Mouse (Mus musculus) cerebellum, postnatal 25 days (tissue): Measurements from ENCODE around the gene Aurkaip1.

ENCODE experiments used
- DNase-seq, 2 experiments: peaks; one replicate each; pipeline ENCODE4 v3.0.0; 2021; ENCODE audit warnings: mixed read lengths in 2 of 2

Aurkaip1 gene

GRCm38 (mm10) chr4:155830596-155830995, 476 bp upstream of the Aurkaip1 start:
- no peak for DNase-seq

DNA sequence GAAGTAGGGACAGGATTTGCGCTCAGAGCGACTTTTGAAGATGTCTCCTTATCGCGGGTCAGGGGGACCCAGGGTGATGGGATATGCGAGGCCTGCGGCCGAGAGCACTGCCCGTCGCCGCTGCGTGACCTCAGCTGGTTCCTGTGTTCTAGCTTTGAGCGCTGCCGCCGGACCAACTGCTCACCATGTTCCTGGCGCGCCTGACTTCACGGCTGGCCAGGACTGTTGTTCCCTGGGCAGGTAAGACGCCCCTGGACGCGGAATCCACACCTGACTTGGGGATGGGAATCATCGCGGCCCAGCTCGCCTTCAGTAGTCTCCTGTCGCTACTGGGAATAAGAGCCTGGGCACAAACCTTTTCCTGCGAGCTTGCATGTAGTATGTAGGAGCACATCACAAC, 759 bp downstream of the Aurkaip1 start:
- peak in 1 of 2 experiments; percentile 60 for DNase-seq

DNA sequence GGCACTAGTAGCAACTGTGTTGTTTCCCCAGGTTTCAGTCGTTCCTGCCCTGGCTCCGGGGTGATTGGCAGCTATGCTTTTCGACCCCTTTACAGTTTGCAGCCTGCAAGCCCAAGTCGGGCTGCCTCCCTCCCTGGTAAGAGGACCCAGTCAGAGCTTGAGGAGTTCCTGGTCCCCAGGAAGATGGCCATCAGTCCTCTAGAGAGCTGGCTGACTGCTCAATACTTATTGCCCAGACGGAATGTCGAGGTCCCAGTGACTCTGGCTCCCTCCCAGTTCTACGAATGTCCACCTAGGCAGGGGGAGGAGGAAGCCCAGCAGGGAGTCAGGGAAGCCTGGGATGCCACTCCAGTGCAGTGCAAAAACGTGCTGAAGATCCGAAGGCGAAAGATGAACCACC, 1.2 kb downstream of the Aurkaip1 start:
- DNase-seq = no peak

- no peak for DNase-seq
Observed at GRCm38 (mm10) chr4:155833234-155833633, 2.2 kb downstream of the Aurkaip1 start.

- DNase-seq = peak; percentile 66 to 78
Observed at GRCm38 (mm10) chr4:155833836-155834235, 2.8 kb downstream of the Aurkaip1 start.

GRCm38 (mm10) chr4:155837404-155838010, 6.4 kb downstream of the Aurkaip1 start:
- DNase-seq = no peak

GRCm38 (mm10) chr4:155838187-155839153, 7.4 kb downstream of the Aurkaip1 start:
- DNase-seq = no peak

DNA sequence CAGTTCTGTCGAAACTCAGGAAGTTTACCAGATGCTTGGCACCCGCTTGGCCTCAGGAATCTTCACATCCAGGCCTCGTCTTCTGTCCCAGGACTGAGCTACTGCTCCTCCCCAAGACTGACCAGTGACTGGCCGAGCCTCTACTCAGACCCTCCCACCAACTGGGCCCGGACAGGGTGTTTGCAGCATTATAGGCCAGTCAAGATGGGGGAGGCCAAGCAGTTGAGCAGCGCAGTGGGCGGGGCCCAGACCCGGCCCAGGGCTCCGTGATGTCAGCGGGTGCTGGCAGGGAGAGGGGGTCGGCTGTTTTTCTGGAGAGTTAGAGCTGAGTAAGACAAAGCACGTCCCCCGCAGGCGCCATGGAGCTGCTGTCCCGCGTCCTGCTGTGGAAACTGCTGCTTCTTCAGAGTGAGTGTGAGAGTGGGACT, 8.4 kb downstream of the Aurkaip1 start, which contains the start of gene Mxra8:
Mxra8 (plus strand) TSS at position 198 of the 428 bp plus-strand sequence.
- peak in 1 of 2 experiments; percentile 44 for DNase-seq

DNA sequence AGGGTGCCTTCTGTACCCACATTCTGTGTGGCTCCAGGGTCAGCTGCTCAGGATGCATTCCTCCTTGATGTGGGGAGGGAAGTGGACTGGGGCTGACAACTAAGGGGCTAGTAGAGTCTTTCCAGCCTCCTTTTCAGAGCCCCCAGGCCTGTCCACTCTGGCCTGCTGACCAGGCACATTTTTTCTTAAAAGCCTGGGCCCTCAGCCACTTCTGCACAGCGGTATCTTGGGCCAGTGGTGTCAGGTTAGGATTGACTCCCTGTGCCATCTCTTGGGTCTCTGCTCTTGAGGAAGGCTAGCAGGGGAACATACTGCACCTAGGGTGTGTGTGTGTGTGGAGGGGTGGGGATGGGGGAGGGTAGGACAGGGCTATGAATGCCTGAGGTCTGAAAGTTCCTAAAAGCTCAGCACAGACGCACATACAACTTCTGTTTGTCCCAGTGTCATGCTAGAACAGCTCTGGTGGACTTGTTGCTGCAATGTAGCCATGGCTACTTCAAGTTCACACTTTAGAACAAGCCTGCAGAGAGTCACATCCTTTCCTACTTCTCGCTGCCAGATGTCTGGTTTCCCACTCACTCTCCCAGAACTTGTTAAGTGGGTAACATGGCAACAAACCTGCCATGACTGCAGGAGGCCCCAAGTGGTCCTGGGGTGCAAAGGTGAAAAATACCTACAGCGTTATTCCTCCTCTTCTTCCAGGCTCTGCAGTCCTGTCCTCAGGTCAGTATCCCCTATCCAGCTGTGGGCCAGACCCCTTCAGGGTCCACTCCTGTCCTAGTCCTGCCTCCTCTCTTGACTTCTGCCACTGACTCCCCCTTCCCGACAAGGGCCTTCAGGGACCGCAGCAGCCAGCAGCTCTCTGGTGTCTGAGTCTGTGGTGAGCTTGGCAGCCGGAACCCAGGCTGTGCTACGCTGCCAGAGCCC, 9.3 kb downstream of the Aurkaip1 start:
- no peak for DNase-seq

DNA sequence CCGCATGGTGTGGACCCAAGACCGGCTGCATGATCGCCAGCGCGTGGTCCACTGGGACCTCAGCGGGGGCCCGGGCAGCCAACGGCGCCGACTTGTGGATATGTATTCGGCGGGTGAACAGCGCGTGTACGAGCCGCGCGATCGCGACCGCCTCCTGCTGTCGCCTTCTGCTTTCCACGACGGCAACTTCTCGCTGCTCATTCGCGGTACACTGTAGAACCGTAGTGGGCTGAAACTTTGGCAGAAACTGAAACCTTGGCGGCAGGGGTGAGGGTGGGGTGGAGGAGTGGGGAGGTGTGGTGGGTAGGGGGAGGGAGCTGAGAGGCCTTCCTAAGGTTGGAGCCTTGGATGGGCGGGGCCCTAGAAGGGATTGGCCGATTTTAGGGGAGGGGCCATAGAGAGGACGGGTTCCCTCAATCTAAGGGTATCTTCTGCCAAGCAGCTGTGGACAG, 10.0 kb downstream of the Aurkaip1 start:
- DNase-seq = peak in 1 of 2 experiments; percentile 52

DNA sequence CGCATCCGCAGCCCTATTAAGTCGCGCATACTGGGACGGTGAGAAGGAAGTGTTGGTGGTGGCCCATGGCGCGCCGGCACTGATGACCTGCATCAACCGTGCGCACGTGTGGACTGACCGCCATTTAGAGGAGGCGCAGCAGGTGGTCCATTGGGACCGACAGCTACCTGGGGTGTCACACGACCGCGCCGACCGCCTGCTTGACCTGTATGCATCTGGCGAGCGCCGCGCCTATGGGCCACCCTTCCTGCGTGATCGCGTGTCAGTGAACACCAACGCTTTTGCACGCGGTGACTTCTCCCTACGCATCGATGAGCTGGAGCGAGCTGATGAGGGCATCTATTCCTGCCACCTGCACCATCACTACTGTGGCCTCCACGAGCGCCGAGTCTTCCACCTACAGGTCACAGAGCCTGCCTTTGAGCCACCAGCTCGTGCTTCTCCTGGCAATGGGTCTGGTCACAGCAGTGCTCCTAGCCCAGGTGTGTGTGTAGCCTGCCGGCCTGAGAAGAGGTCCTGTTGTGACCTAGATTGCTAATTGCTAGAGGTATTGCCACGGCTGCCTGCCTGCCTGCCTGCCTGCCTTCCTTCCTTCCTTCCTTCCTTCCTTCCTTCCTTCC, 10.7 kb downstream of the Aurkaip1 start:
- peak in 1 of 2 experiments; percentile 58 for DNase-seq

DNA sequence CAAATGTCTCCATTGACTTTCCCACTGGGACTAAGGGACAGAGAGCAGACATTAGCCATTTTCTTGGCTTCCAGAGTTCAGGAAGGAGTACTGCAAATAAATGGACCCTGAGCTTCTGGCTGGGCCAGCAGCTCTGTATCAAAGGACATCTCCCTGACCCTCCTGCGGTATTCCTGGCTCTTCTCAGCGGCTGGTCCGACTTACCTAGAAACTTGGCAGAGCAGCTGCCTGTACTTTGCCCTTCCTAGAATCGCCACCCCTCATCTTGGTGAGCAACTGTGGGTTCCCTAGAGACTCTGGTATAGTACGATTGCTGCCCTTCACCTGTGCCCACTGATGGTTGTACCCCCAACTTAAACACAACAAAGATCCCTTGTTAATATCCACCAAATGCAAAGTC, 12.2 kb downstream of the Aurkaip1 start:
- peak in 1 of 2 experiments; percentile 3 for DNase-seq

DNA sequence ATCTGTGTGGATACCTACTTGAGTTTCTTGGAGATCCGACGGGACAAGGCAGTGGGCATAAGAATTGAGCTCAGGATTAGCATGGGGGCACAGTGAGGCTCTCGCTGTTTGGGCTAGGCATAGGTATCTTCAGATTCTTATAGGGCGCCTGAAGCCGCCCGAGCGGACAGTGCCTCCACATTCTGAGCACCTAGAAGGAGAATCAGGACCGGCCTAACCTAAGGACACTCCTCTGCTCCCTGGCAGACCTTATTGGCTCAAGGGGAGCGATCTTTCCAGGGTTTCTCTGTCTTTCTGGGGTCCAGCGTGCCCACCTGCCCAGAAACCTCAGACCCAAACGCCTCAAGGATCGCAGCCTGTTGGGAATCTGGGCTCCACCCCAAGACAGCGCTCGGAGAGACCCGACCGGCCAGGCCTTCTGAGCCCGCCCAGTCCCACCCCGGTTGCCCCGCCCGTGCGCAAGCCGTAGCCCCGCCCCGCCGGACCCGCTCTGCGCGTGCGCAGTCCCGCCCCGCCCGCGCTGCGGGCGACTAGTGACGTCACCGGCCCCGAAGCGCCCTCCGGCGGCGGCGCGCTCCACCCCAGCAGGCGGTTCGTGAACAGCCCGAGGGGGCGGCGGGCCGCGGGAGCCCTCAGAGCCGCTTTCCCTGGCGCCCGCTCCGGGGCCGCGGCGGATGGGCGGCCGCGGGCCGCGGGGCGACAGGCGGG, 16.0 kb downstream of the Aurkaip1 start, which contains the start of gene Dvl1:
Dvl1 (plus strand) TSS at position 532 of the 708 bp plus-strand sequence.
- DNase-seq = peak; percentile 98 to 99

DNA sequence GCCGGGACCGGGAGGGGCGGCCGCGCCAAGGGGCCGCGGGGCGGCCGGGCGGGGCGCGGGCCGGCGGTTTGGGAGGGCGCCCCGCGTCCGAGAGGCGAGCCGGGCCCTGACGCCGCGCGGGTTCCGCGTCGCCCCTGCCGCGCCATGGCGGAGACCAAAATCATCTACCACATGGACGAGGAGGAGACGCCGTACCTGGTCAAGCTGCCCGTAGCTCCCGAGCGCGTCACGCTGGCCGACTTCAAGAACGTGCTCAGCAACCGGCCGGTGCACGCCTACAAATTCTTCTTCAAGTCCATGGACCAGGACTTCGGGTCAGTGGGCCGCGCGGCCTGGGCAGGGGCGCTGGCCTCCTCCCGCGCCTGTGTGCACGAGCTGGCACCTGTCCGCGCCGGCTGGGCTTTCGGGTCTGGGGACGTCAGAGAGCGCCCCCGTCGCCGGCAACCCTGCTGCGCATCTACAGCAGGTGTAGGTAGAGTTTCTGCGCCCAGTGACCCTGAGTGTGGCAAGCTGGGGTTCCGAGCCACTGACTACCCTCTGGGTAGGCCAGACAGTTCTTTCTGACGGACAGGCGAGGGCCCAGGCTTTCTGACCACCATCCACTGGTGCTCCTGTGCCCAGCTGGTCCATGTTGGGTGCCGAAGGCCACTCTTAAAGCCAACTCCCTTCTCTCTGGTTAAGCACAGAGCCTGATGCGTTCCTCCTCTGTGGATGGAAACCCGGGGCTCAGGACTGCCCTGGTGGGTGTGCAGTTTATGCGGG, 16.7 kb downstream of the Aurkaip1 start:
- peak; percentile 49 to 70 for DNase-seq

GRCm38 (mm10) chr4:155848434-155849095, 17.5 kb downstream of the Aurkaip1 start:
- peak in 1 of 2 experiments; percentile 22 for DNase-seq

GRCm38 (mm10) chr4:155849391-155849790, 18.3 kb downstream of the Aurkaip1 start:
- DNase-seq = peak in 1 of 2 experiments; percentile 9

DNA sequence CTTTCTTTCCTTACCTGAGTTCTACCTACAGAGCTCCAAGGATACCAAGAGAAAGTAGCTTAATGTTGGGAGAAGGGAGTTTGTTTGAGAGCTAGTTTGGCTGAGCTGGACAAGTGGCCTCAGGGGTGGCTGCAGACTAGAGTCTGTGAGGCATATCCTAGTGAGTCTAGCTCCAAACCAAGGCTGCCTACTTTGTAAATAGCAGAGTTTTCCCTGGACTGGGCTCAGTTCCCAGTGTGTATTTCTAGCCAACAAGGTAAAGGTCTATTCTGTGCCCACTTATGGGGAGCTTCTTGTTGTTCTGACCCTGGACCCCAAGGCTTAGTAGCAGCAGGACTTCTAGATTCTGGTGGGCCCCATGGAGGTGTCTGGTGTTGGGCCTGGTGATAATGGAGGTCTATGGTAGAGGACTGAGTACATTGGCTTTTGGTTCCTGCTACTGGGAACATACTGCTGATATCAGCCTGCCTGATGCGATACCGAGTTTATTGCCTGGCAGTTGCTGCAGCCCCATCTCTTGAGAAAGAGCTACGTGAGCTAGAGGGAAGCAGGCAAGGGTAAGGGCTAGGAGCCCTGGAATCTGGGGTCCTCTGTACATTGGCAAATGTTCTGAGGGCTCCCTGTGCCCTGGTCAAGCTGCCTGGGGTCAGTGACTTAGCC, 18.9 kb downstream of the Aurkaip1 start:
- DNase-seq = peak in 1 of 2 experiments; percentile 10

DNA sequence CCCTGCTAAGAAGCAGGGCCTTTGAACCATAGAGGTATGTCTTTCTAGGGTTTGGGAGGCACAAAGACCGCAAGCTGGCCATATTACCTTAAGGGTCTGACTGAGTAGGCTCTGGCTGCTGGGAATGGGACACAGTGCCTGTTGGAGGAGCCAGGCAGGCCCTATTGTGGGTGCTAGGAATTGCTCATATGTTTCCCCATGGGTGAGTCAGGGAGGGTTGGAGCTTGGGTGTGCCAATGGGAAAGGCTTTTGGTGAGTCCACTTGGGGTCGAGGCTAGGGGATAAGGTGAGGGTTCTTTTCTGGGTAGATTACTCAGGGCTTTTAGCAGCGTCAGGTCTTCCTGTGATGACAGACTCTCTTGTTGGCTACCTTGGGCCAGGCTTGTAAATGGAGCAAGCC, 20.3 kb downstream of the Aurkaip1 start:
- DNase-seq = peak in 1 of 2 experiments; percentile 16

GRCm38 (mm10) chr4:155851951-155852411, 20.9 kb downstream of the Aurkaip1 start:
- peak; percentile 64 to 73 for DNase-seq
